Mouse (Mus musculus) G1E (cell line): ENCODE measurements at regions not wholly inside any gene's neighbourhood (a gene's known extent, or its start where the extent isn't known, plus 50 kb on each side); places are given as distances from the start of the nearest gene placed in this dataset.

Experiments
- CTCF ChIP-seq: IDR thresholded peaks from 2 replicates; pipeline ENCODE4 v1.5.1; 2012; ENCODE audit warnings: low read depth, low read length, inconsistent platforms, mixed read lengths
- GATA2 ChIP-seq: IDR thresholded peaks from 2 replicates; pipeline ENCODE4 v1.6.1; 2012; ENCODE audit warnings: low read depth, low read length, inconsistent platforms, borderline replicate concordance
- TAL1 ChIP-seq: conservative IDR thresholded peaks from 2 replicates; pipeline ENCODE4 v1.6.1; 2012; ENCODE audit warnings: low read depth, low read length, inconsistent platforms, mixed read lengths

GRCm38 (mm10) chr15:96834862-96835261, 135.3 kb upstream of the Slc38a2 start:
- TF ChIP-seq CTCF (no peak), GATA2 (no peak), TAL1 (no peak)
